Mouse (Mus musculus): ENCODE results near the gene Hoxc10.

- TF ChIP-seq GATA1 (IDR thresholded peaks at IDR 0.05; ENCODE audit: borderline replicate concordance, low read length), result no peak
- no peak for TF ChIP-seq FLI1 (IDR thresholded peaks at IDR 0.05; ENCODE audit: low read length)
Observed at GRCm38 (mm10) chr15:102967312-102967510, 615 bp downstream of the Hoxc10 start, which contains the start of gene Hoxc5.
